Mouse (Mus musculus) adrenal gland, adult (tissue): ENCODE results near the gene Sept4.

Experiments
- DNase-seq, 2 experiments: peaks; one replicate each; pipeline ENCODE4 v3.0.0; 2022 to 2023; ENCODE audit warnings: low spot score in 1 of 2; ENCODE audit not compliant: inconsistent age in 2 of 2

The Sept4 gene

DNA sequence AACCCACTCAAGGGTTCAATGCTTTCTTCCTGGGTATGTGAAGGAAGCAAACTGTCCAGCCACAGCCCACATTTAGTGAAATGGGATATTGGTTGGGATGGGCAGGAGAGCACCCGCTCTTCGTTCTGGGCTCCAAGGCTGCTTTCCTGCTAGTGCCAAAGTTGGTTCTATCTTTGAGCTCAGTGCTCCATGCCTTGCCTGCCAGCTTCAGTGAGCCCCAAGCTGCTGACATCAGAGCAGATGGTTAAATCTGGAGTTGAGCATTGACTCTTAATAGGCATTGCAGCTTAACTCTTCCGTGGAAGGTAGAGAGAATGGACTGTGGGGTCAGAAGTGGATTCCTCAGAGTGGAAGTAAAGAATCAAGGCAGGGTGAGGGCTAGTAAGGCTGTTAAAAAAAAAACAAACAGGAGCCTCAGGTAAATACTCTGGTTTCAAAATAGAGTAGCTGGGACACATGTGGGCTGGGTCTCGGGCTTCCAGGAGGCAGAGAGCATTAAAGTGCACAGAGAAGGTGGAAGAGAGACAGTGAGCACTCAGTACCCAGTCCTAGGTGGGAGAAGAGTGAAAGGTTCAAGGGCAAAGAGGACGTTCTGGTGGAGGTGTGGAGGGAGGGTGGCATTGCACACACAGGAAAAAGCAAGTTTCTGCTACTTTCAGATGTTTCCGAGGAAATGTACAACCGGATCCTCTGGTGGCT, at the start of gene Sept4:
Gene Sept4, plus strand, starts transcription at position 649 of the 699 bp plus-strand sequence.
- no peak for DNase-seq

DNA sequence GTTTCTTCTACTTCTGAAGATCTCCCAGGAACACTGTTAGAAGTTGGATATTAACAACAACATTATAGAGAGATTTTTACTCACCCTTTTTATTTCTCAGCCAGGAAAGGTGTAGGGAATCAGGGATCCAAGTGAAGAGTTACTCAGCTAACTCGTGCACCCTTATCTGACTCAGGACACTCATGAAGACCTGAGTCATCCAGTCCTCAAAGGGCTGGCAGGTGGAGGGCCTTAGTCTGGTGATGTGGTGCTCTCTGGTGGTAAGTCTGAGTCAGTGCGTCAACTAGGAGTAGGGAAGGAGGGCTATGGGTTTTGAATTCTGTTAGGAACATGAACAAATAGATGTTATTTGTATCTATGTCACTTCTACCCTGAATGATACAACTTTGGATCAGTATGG, 49.4 kb upstream of the Sept4 start:
- peak; percentile 72 to 83 for DNase-seq

DNA sequence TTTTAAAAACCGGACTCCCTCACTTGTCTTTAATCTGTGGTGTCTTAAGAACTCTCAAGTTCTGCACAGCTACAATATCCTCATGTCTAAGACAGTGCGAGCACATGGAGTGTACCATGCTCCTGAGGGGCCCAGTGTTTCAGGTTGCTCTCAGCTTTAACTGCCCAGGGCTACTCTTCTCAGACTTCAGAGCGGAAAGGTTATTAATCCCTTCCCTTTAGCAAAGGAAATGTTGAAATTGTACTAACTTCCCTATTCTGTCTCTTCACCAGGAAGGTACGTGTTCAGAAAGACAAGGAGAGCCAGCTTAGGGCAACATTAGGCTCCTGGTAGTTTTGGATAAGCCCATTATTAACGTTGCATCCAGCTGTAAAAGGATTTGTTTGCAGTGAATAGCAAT, 45.2 kb upstream of the Sept4 start:
- DNase-seq, result no peak

DNA sequence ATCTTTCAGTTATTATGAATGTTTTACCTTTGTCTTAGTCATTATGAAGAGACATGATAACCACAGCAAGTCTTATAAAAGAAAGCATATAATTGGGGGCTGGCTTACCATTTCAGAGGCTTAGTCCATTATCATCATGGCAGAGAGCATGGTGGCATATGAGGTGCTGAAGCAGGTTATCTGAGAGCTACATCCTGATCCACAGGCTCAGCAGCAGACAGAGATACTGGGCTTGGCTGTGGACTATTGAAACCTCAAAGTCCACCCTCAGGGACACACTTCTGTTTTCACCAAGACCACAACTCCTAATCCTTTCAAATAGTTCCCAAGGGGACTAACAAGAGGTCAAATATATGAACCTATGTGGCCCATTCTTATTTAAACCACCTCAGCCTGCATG, 44.7 kb upstream of the Sept4 start:
- no peak for DNase-seq

DNA sequence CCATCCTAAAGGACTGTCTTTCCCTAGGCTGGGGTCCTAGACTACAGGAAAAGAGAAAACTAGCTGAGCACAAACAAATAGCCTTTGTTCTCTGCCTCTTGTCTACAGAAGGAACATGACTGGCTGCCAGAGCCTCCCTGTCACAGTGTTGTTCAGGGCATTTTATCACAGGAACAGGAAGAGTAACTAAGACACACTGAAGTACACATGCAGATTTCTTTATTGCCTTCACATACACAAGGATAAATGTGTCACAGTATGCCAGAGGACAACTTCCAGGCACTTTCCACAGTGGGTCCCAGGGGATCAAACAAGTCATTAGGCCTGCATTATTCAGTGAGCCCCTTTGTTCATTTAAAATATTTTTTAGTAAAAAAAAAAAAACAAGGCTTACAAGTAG, 43.9 kb upstream of the Sept4 start:
- DNase-seq, result no peak

GRCm38 (mm10) chr11:87527364-87527763, 41.3 kb upstream of the Sept4 start:
- no peak for DNase-seq

DNA sequence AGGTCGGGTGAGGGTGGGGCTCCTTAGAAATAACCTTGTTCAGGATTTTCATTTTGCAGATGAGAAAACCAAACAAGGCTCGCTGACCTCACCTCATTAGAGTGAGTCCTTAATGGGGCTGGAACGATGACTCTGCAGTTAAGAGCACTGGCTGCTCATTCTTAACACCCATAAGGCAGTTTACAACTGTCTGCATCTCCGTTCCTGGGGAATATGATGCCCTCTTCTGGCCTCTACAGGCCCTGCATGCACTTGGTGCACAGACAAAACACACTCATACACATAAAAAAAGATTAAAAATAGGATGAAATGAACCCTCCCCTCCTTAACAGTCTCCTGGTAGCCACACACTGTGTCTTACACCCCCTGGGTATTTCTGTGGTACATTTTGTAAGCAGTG, 40.7 kb upstream of the Sept4 start:
- DNase-seq, result no peak

- DNase-seq, result no peak
Measured at GRCm38 (mm10) chr11:87531695-87532094, 37.0 kb upstream of the Sept4 start.

DNA sequence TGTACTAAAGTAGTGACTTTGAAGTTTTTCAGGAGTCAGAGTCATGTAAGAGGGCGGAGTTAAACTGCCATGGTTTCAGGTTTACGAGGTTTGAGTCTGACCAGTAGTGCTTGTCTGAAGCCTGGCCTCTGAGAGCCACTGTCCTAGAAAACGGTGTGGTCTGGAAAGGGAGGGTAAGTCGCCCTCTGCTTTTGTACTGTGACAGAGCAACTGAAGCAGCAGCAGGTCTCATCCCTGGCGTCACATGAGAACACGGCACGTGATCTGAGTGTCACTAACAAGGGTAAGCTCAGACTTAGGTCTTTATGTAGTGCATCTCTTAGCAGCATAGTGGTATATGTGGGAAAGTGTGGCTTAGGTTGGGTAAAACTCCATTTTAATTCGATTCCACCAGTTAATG, 26.4 kb upstream of the Sept4 start:
- peak; percentile 47 to 58 for DNase-seq

DNA sequence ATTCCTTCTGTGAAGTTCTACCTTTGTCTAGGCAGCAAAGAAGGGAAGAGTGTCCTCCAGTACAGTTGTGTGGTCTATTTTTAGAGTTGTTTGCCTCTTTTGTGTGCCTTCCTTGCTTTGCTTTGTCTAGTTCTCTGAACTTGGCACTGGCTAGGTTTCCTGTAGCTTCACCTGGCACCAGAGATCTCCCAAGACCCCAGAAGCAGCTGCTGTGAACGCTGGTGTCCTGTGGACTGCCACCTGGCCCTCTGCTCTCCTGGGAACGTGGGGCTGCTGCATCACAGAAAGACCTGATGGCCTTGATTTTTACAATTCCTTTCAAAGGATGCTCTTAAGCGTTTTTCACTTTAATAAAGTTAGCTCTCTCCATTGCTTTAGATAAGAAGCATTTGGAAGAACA, 25.8 kb upstream of the Sept4 start:
- DNase-seq, result no peak

- DNase-seq, result no peak
Measured at GRCm38 (mm10) chr11:87553342-87553741, 15.4 kb upstream of the Sept4 start.

- peak; percentile 25 to 48 for DNase-seq
Measured at GRCm38 (mm10) chr11:87554386-87554785, 14.3 kb upstream of the Sept4 start.

- peak; percentile 68 to 77 for DNase-seq
Measured at GRCm38 (mm10) chr11:87555106-87555703, 13.5 kb upstream of the Sept4 start.

DNA sequence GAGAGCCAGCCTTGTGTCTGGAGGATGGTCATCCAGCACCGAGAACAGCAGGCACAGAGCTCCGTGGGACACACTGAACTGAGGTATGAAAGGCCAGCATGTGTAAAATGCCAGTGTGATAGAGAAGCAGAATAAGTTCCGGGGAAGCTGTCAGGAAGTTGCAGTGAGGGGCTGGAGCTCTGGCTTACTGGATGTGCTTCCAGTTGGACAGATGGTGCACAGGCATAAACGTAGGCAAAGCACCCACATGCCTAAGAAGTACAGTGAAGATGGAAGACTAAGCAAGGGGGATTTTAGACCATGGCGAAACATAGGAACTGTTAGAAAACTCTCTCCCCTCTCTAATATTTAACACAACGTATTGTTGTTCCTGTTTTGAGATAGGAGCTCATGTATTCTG, 7.5 kb upstream of the Sept4 start:
- DNase-seq, result no peak

DNA sequence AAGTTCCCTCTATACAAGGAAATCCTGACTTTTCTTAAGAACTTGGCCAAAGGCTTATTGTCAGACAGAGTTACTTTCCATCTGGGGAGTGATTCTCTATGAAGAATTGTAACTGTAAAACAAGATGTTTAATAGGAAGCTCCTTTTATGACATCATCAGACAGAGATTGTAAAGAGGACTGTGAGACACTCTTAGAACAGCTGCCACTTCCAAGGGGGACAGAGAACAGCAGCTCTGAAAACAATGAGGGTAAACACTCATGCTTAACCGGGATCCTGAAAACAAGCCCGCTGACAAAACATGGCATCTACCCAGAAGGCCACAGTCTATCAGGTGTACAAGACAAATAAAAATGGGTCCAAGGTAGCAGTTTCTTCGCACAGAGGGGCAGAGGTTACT, 2.2 kb upstream of the Sept4 start, which contains the start of gene Gm11492:
Gene Gm11492, plus strand, starts transcription at position 153 of the 400 bp plus-strand sequence.
- DNase-seq, result no peak

- DNase-seq, result no peak
Measured at GRCm38 (mm10) chr11:87570743-87571142, 2.0 kb downstream of the Sept4 start.

DNA sequence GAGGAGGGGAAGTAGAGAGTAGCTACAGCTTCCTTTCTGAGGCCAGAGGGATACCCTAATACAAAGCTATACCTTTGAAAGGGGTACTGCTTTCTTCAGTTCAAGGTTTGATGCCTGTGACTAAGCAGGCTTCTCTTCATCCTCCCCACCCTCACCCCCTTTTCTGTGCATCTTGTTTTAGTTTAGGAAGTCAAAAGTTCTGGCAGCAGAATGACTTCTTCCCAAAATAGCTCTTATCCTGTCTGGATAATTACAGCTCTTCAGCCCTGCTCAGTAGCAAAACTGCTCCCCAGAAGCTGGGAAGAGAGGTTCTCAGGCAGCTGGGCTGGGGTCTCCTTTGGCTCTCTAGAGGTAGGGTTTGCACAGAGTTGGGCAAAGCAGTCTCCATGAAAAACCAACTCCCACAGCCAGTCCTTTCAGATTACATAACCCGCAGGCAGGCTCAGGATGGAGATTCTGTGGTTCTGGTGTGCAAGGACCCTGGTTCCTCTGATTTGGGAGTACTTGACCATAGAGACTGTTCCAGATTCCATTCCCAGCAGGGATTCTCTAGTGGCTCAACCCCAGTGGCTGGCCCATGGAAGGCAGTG, 2.8 kb downstream of the Sept4 start:
- DNase-seq, result no peak

DNA sequence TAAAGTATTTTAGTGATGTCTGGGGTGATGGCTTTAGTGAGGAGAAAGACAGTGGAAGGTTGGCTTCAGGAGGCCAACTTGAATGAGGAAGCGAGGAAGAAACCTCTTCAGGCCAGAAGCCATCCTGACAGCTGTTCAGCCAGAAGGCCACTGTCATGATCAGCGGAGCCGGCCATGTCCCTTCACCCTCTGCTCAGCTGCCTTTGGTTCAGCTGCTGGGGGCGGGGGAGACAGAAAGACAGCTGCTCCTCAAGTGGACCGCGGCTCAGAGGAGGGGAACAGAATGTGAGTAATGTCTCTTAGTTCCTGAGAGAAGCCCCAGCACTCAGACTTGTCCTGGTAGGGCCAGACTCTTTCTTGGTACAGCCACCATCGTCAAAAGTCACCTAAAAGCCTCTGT, 5.0 kb downstream of the Sept4 start:
- no peak for DNase-seq

- no peak for DNase-seq
Measured at GRCm38 (mm10) chr11:87574520-87575180, 5.9 kb downstream of the Sept4 start.

DNA sequence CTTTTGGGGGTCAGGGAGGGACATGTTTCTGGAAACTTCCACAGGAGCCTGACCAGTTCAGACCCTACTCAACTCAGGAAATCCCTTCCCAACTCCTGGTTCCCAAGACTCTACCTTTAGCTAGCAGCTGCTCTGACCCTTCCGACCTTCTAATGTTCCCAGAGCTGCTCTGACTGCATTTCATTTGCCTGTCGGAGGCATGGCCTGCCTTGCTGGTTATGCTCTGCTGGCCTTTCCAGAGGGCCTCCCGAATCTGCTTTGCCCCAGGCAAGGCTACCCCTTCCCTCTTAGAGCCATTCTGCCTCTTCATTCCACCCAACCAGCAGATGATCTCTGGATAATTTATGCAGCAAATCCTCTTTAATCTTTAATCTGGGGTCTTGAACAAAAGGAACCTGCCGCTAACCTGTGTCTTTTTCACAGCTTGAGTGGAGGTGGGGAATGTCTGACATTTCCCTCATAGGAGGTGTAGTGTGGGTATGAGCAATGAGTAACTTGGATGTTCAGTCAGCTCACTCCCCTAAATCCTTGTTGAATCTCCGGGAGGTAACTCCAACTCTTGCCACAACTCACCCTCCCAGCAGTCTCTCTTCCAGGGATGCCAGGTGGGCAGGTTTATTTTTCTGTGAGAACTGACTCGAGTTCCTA, 9.0 kb downstream of the Sept4 start:
- DNase-seq, result peak in 1 of 2 experiments; percentile 27

DNA sequence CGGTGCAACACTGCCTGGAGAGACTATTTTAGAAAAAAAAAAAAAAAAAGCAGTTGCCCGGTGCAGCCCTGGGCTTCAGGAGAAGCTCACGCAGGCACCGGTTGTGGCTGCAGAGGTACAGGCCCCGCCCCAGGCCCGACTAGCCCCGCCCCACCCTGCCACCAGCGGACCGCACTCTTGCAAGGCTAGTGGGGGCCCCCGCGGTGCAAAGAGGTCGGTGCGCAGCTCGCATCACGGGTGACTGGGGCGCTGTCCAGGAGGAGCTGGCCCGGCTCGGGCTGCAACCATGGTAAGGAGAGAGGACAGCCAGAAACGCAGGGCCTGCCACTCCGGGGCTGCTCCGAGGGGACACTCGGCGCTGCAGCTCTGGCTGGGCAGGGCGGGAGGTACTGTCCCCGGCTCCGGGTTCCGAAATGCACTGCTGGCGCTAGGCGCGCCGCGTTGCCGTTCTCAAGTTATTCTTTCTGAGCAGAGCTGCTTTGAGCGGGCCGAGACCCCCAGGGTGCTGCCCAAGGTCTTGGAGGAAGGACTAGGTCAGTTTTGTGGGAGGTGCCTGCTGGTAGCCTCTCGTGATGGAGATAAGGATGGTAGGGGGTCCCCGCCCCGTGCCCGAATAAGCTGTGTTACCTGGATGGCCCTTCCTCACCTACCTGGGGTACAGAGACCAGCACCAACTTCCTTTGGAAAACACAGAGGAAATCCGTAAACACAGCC, 9.7 kb downstream of the Sept4 start:
- DNase-seq, result peak; percentile 83 to 93
